Mouse (Mus musculus): ENCODE results near the gene Polr2i. TPM values are rescaled to one million over a fixed set of nuclear protein-coding genes. Genes with fewer than 3 reads are reported as not detected.

The Polr2i gene
- 188 and 198 TPM in 2 replicates for polyA plus RNA-seq (2015; fragmentation: Nextera tagmentation; extraction: Ambion mirVana)

GRCm38 (mm10) chr7:30231669-30232454 lies at the start of gene Polr2i, which contains the start of gene Tbcb:
Gene Polr2i (plus strand): TSS chr7:30231948.
Gene Tbcb (minus strand): TSS chr7:30232272.

GRCm38 (mm10) chr7:30183879-30184289 lies 47.9 kb upstream of the Polr2i start, which contains the start of gene Cox7a1:
Gene Cox7a1 (plus strand): TSS chr7:30184144.

GRCm38 (mm10) chr7:30198481-30198971 lies 33.2 kb upstream of the Polr2i start, which contains the start of gene Capns1:
Gene Capns1 (minus strand): TSS chr7:30198811.

GRCm38 (mm10) chr7:30235625-30236024 lies 3.9 kb downstream of the Polr2i start, which contains the start of gene Ovol3:
Gene Ovol3 (minus strand): TSS chr7:30235725.

GRCm38 (mm10) chr7:30279951-30280669 lies 48.4 kb downstream of the Polr2i start, which contains the start of the genes Thap8 and Wdr62:
Gene Thap8 (plus strand): TSS chr7:30280094.
Gene Wdr62 (minus strand): TSS chr7:30280419.

Other genes with a start within 250 kb of the Polr2i start
- gene Zfp568, start 248.0 kb upstream of the Polr2i start, polyA plus RNA-seq (2015; fragmentation: Nextera tagmentation; extraction: Ambion mirVana), result 3.5 and 3.8 TPM in 2 replicates
- 7.7 and 8.9 TPM in 2 replicates for gene Zfp14, start 180.6 kb upstream of the Polr2i start, polyA plus RNA-seq (2015; fragmentation: Nextera tagmentation; extraction: Ambion mirVana)
- 6.1 and 7.4 TPM in 2 replicates for gene Zfp82, start 159.0 kb upstream of the Polr2i start, polyA plus RNA-seq (2015; fragmentation: Nextera tagmentation; extraction: Ambion mirVana)
- 1.3 TPM in 1 of 2 replicates, not detected in the other for gene Gm26920, start 141.5 kb upstream of the Polr2i start, polyA plus RNA-seq (2015; fragmentation: Nextera tagmentation; extraction: Ambion mirVana)
- gene Zfp566, start 141.4 kb upstream of the Polr2i start, polyA plus RNA-seq (2015; fragmentation: Nextera tagmentation; extraction: Ambion mirVana), result 14.9 and 16.5 TPM in 2 replicates
- 43.7 and 49.3 TPM in 2 replicates for gene Zfp260, start 137.2 kb upstream of the Polr2i start, polyA plus RNA-seq (2015; fragmentation: Nextera tagmentation; extraction: Ambion mirVana)
- 13.8 and 20.1 TPM in 2 replicates for gene Zfp382, start 110.0 kb upstream of the Polr2i start, polyA plus RNA-seq (2015; fragmentation: Nextera tagmentation; extraction: Ambion mirVana)
- 7.4 and 8.8 TPM in 2 replicates for gene Zfp146, start 62.2 kb upstream of the Polr2i start, polyA plus RNA-seq (2015; fragmentation: Nextera tagmentation; extraction: Ambion mirVana)
- gene Cox7a1, start 47.8 kb upstream of the Polr2i start, polyA plus RNA-seq (2015; fragmentation: Nextera tagmentation; extraction: Ambion mirVana), result 5.8 and 7.4 TPM in 2 replicates
- gene Capns1, start 33.1 kb upstream of the Polr2i start, polyA plus RNA-seq (2015; fragmentation: Nextera tagmentation; extraction: Ambion mirVana), result 112 and 118 TPM in 2 replicates
- 477 and 510 TPM in 2 replicates for gene Tbcb, start 324 bp downstream of the Polr2i start, polyA plus RNA-seq (2015; fragmentation: Nextera tagmentation; extraction: Ambion mirVana)
- not detected in 2 replicates for gene Ovol3, start 3.8 kb downstream of the Polr2i start, polyA plus RNA-seq (2015; fragmentation: Nextera tagmentation; extraction: Ambion mirVana)
- 0.57 and 0.79 TPM in 2 replicates for gene Thap8, start 48.1 kb downstream of the Polr2i start, polyA plus RNA-seq (2015; fragmentation: Nextera tagmentation; extraction: Ambion mirVana)
- 3.5 TPM in 2 replicates for gene Wdr62, start 48.5 kb downstream of the Polr2i start, polyA plus RNA-seq (2015; fragmentation: Nextera tagmentation; extraction: Ambion mirVana)
- gene Clip3, start 59.8 kb downstream of the Polr2i start, polyA plus RNA-seq (2015; fragmentation: Nextera tagmentation; extraction: Ambion mirVana), result 106 and 124 TPM in 2 replicates
- 129 and 146 TPM in 2 replicates for gene Alkbh6, start 76.8 kb downstream of the Polr2i start, polyA plus RNA-seq (2015; fragmentation: Nextera tagmentation; extraction: Ambion mirVana)
- gene Syne4, start 82.9 kb downstream of the Polr2i start, polyA plus RNA-seq (2015; fragmentation: Nextera tagmentation; extraction: Ambion mirVana), result 12.1 and 14.5 TPM in 2 replicates
- not detected in 2 replicates for gene E130208F15Rik, start 89.8 kb downstream of the Polr2i start, polyA plus RNA-seq (2015; fragmentation: Nextera tagmentation; extraction: Ambion mirVana)
- 20.0 and 20.8 TPM in 2 replicates for gene Sdhaf1, start 91.9 kb downstream of the Polr2i start, polyA plus RNA-seq (2015; fragmentation: Nextera tagmentation; extraction: Ambion mirVana)
- 17.5 and 17.7 TPM in 2 replicates for gene Lrfn3, start 130.8 kb downstream of the Polr2i start, polyA plus RNA-seq (2015; fragmentation: Nextera tagmentation; extraction: Ambion mirVana)
- gene Tyrobp, start 181.8 kb downstream of the Polr2i start, polyA plus RNA-seq (2015; fragmentation: Nextera tagmentation; extraction: Ambion mirVana), result 65.9 and 77.3 TPM in 2 replicates
- gene Hcst, start 187.9 kb downstream of the Polr2i start, polyA plus RNA-seq (2015; fragmentation: Nextera tagmentation; extraction: Ambion mirVana), result 0.81 and 1.1 TPM in 2 replicates
- 2.8 and 3.3 TPM in 2 replicates for gene Nfkbid, start 189.8 kb downstream of the Polr2i start, polyA plus RNA-seq (2015; fragmentation: Nextera tagmentation; extraction: Ambion mirVana)
- 663 and 695 TPM in 2 replicates for gene Aplp1, start 213.6 kb downstream of the Polr2i start, polyA plus RNA-seq (2015; fragmentation: Nextera tagmentation; extraction: Ambion mirVana)
- gene Kirrel2, start 225.7 kb downstream of the Polr2i start, polyA plus RNA-seq (2015; fragmentation: Nextera tagmentation; extraction: Ambion mirVana), result 0.46 and 0.90 TPM in 2 replicates
- gene Nphs1, start 226.4 kb downstream of the Polr2i start, polyA plus RNA-seq (2015; fragmentation: Nextera tagmentation; extraction: Ambion mirVana), result 0.06 and 0.13 TPM in 2 replicates